Mouse (Mus musculus) urinary bladder, adult 18-20 months (tissue): ENCODE measurements at regions not wholly inside any gene's neighbourhood (a gene's known extent, or its start where the extent isn't known, plus 50 kb on each side); places are given as distances from the start of the nearest gene placed in this dataset.

Source experiments
- DNase-seq, 2 experiments: peaks; one replicate each; pipeline ENCODE4 v3.0.0; 2022; ENCODE audit warnings: low spot score in 2 of 2, mixed read lengths in 2 of 2

- no peak for DNase-seq
These were observed 354.2 kb upstream of the Col3a1 start for GRCm38 (mm10) chr1:44957125-44957524.

GRCm38 (mm10) chr1:44987171-44987570 lies 324.2 kb upstream of the Col3a1 start:
- DNase-seq: no peak

- no peak for DNase-seq
These were observed 290.8 kb upstream of the Col3a1 start for GRCm38 (mm10) chr1:45020516-45020915.

- no peak for DNase-seq
These were observed 290.1 kb upstream of the Col3a1 start for GRCm38 (mm10) chr1:45021234-45021633.

- DNase-seq: peak; percentile 5 to 70
These were observed 289.0 kb upstream of the Col3a1 start for GRCm38 (mm10) chr1:45022146-45022841.

GRCm38 (mm10) chr1:45023336-45023735 lies 288.0 kb upstream of the Col3a1 start:
- DNase-seq: no peak

GRCm38 (mm10) chr1:45031436-45032027 lies 279.8 kb upstream of the Col3a1 start:
- no peak for DNase-seq

GRCm38 (mm10) chr1:45033343-45033742 lies 278.0 kb upstream of the Col3a1 start:
- no peak for DNase-seq

- DNase-seq: no peak
These were observed 270.0 kb upstream of the Col3a1 start for GRCm38 (mm10) chr1:45041328-45041727.

- no peak for DNase-seq
These were observed 269.5 kb upstream of the Col3a1 start for GRCm38 (mm10) chr1:45041815-45042214.

GRCm38 (mm10) chr1:45043245-45043926 lies 268.0 kb upstream of the Col3a1 start:
- no peak for DNase-seq

GRCm38 (mm10) chr1:45090841-45091535 lies 220.3 kb upstream of the Col3a1 start:
- DNase-seq: no peak

GRCm38 (mm10) chr1:45100966-45101365 lies 210.4 kb upstream of the Col3a1 start:
- DNase-seq: no peak

GRCm38 (mm10) chr1:45116409-45117144 lies 194.8 kb upstream of the Col3a1 start:
- DNase-seq: no peak

- DNase-seq: no peak
These were observed 176.1 kb upstream of the Col3a1 start for GRCm38 (mm10) chr1:45135152-45135714.

- DNase-seq: no peak
These were observed 164.3 kb upstream of the Col3a1 start for GRCm38 (mm10) chr1:45147019-45147418.

GRCm38 (mm10) chr1:45181632-45182031 lies 129.7 kb upstream of the Col3a1 start:
- DNase-seq: no peak

- no peak for DNase-seq
These were observed 126.0 kb upstream of the Col3a1 start for GRCm38 (mm10) chr1:45185341-45185740.

- no peak for DNase-seq
These were observed 103.4 kb upstream of the Col3a1 start for GRCm38 (mm10) chr1:45207926-45208325.

GRCm38 (mm10) chr1:45216272-45216671 lies 95.1 kb upstream of the Col3a1 start:
- DNase-seq: no peak
